Mouse (Mus musculus) cerebral cortex, adult 2 months (tissue): ENCODE data around the gene Ubb.

Source experiments
- WGBS: fragments of 180-500 bp; shearing (Covaris S2); methylation state at CpG from one replicate; pipeline ENCODE4 v1.1.7; 2018; 5-methylcytosine and 5-hydroxymethylcytosine counted together

Ubb gene

DNA sequence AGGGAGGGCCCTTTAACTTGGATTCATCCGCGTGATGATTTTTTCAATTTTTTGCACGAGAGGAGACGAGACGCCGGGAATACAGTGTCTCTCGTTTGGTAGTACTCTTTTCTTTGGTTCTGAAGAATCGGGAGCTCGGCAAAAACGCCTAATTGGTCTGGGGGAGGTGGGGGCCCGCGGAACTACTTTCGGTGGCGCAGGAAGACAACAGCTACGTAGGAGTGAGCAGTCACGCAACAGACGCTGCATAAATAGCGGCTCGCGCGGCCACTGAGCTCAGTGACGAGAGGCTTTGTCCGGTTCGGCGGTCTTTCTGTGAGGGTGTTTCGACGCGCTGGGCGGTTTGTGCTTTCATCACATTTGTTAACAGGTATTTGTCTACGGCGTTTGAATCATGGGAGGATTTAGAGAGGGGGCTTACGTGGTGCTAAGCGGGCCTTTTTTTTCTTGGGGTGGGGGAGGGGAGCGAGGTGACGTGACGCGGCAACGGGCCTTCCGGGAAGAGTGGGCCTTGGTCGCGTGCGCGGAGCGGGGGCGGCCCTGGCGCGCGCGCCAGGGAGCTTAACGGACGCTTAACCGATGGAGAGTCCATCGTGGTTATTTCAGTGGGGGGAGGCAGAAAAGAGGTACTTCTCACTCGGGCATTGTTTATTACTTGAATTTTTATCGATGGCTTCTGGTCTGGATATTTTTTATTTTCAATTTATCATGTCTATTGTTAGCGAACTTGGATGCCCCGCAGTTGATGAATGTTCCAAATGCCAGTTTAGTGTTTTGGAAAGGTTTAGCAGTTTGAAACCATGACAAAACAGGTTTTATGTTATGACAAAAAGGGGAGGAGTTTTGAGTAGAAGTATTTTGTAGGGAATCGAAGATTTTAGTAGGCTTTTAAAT, 502 bp downstream of the Ubb start:
- WGBS, result under 1% methylated on average over 57 of the region's 58 CpGs

DNA sequence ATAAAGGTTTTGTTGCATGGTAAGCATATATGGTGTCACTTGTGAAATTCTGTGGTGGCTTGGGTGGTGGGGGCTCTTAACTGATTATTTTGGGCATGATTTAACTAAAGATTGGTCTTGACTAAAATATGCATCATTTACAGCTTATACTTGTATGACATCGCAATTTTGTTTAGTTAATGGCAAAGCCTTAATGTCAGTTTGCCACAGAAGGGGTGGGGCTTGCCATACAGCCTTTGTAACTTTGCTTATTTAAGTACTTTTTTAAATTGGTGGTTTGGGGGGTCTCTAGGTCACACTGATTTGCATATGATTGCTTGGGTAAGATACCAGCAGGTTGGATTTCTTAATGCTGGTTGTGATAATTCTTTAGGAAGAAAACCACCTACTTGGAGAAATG, 2.2 kb downstream of the Ubb start:
- 6% methylated on average over 1 of the region's 1 CpGs for WGBS

DNA sequence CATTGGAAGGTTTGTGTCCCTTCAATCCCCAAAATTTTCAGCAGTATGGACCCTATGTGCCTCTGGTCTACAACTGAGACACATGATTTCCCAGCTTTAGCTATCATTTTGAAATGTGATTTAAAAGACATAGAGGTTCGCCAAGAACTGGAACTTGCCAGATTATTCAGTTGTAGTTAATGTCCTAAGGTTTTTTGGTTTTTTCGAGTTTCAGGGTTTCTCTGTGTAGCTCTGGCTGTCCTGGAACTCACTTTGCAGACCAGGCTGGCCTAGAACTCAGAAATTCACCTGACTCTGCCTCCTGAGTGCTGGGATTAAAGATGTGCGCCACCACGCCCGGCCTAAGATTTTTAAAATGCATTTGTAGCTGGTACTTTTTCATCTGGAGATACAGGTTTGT, 2.7 kb downstream of the Ubb start:
- 61% methylated on average over 5 of the region's 5 CpGs for WGBS

DNA sequence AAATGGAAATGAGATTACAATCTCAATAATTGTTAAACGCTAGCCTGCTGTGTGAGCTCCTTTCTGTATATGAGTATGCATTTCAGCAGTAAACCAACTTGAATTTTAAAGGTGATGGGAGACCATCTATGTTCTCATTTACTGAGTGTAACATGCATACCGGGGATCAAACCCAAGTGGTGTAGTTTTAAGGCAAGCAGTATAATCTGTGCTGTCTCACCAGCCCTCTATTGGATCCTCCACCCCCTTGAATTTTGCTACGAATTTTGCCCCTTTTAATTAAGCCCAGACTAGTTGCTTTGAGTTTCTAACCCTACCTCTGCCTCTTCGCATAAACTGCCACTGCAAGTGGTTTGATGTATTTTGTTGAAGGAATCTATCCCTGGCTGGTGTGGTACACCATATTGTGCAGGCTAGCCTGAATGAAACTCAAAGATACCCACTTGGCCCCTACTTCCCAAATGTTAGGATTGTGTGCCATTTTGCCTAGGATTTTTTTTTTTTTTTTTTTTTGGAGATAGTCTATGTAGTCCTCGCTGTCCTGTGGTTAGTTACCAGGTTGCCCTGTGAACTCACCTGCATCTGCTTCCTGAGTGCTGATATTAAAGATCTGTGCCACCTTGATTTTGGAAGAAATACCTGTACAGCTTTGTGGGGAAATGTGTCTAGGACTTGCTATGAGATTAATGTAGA, 3.3 kb downstream of the Ubb start:
- WGBS, result 54% methylated on average over 5 of the region's 5 CpGs

DNA sequence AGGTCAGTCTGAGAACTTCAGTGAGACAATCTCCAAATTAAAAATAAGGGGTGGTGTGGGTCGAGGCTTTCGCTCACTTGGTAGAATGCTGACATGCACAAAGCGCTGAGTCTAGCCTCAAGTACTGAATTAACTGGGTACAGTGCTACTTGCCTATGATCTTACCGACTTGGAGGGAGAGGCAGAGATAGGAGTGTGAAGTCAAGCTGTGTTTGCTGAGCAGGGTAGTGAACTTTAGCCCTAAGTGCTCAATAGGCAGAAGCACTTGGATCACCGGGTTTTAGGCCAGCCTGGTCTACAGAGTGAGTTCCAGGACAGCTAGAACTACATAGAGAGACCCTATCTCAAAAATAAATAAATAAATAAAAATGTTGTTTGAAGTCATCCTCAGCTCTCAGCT, 6.2 kb downstream of the Ubb start:
- 73% methylated on average over 5 of the region's 5 CpGs for WGBS

DNA sequence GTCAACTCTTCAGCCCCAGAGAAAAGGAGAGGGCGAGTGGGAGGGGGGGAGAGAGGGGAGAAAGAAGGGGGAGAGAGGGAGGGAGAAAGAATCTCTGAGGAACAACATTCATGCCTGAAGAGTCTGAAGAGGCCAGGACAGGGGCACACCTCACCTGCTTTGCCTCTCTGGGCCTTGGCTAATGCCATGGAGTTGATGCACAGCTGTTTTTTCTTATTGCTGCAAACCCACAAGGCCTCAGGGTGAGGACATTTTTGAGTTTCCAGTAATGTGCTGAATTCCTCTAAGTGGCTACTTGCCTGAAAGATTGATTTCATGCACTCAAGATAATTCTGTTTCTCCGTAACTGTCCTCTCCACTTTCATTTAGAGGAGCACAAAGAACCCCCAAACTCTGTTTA, 7.2 kb downstream of the Ubb start:
- WGBS, result 81% methylated on average over 2 of the region's 2 CpGs

DNA sequence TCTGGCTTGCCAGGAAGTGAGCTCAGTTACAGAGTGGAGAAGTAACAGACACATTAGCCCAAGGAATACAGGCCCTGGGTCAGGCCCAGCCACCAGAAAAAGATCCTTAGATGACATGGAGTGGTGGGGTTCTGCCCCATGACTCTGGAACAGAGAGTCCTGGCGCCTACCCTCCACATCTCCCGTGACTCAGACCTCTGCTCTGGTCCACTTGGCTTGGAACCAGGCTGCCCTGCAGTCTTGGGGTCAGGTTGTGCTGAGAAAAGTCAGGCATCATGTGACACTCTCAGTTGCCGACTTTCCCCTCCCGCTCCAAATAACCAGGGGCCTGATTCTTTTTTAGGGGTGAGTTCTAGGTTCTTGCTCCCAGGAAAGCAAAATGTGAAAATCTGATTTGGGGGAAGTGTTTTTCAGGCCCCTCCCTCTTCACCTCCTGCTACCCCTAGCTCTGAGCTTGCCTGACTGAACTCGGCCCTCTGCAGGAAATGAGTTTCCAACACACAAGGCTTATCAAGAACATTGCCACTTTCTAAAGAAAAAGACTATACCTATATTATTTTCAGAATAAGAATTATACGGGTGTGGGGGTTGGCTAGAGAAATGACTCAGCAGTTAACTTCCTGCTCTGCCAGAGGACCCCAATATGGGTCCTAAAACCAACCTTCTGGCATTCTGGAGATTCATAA, 8.1 kb downstream of the Ubb start:
- 59% methylated on average over 6 of the region's 6 CpGs for WGBS

DNA sequence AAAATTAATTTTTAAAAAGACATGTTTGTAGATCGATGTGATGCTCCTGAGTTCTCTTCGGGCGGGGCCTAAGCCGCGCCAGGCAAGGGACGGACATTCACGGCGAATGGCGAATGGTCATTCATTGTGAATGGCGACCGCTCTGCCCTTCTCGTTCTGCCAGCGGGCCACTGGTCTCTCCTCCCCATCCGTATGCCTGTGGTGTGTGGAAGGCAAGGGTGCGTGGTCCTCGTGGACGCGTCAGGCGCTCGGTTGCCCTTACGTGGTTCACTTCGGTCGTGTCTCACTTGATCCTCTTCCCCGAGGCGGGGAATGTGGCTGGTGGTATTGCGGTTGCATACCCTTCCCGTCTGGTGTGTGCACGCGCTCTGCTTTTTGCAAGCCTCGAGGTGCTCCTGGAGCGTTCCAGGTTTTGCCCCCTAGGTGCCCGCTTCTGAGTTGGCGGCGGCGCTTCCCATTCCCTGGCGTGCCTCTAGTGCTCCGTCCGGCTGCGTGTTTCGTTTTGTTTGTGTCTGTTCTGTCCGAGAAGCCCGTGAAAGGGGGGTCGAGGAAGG, 9.6 kb downstream of the Ubb start:
- WGBS, result 42% methylated on average over 43 of the region's 43 CpGs

DNA sequence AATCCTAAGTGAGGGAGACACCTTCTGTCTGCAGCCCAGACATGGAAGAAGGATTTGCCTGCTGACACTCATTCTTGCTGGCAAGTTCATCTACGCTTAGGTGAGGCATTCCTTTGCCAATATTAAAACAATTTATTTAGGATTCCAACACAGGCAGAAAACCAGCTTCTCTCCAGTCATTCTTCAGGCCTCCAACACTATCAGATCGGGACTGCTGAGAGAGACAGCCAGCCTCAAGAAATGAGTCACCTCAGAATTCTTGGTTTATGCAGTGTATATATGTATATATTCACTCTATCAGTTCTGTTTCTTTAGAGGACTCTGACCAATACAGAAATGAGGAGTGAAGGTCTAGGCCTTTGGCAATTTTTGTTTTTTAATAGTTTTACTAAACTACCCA, 12.6 kb downstream of the Ubb start:
- WGBS, result 84% methylated on average over 2 of the region's 2 CpGs

DNA sequence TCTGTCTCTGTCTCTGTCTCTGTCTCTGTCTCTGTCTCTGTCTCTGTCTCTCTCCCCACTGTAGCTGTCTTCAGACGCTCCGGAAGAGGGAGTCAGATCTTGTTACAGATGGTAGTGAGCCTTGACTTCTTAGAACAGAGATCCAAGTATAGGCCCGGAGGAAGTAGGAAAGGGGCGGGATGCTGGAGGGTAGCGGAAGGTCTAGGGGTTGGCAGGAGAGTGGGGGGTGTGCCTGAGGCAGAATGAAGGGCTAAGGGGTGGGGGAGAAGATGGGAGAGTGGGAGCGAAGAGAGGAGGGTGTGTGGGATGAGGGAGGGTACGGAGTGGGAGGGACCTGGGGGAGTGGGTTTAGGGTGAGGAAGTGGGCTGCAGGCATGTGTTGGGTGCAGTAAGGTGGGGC, 14.8 kb downstream of the Ubb start:
- WGBS, result 72% methylated on average over 7 of the region's 7 CpGs

DNA sequence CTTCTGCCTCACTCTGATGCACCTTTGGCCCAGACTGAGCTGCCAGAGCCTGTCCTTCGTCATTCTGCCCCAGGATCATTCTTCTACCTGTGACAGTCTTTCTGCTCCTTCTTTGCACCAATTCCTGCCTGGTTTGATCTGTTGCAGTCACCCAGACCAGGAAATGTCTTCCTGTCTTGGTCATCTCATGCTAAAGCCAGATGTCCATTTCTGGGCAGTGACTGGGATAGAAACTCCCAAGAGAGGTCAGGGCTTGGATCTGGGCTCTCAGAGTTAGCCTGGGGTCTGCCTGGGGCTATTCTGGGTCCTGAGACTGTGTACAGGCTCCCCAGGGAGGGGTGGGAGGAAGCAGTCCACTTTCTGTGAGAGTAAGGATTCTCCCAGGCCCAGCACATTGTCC, 15.2 kb downstream of the Ubb start:
- WGBS, result 71% methylated on average over 1 of the region's 1 CpGs

DNA sequence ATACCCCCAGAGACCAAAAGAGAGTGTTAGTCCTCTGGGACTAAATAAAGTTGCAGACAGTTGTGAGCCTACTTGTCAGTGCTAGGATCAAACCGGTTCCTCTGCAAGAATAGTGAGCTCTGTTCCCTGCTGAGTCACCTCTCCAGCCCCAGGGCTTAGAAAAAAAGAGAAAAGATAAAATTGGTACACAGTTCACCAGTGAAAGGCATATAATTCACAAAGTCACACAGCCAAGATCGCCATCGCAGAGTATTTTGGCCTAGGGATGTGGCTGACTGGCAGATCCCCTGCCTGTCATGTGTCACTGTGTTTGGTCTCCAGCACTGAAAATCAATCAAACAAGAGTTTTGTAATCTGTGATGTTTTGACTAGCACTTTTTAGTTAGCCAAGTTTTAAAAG, 17.3 kb downstream of the Ubb start:
- WGBS, result 68% methylated on average over 3 of the region's 3 CpGs

DNA sequence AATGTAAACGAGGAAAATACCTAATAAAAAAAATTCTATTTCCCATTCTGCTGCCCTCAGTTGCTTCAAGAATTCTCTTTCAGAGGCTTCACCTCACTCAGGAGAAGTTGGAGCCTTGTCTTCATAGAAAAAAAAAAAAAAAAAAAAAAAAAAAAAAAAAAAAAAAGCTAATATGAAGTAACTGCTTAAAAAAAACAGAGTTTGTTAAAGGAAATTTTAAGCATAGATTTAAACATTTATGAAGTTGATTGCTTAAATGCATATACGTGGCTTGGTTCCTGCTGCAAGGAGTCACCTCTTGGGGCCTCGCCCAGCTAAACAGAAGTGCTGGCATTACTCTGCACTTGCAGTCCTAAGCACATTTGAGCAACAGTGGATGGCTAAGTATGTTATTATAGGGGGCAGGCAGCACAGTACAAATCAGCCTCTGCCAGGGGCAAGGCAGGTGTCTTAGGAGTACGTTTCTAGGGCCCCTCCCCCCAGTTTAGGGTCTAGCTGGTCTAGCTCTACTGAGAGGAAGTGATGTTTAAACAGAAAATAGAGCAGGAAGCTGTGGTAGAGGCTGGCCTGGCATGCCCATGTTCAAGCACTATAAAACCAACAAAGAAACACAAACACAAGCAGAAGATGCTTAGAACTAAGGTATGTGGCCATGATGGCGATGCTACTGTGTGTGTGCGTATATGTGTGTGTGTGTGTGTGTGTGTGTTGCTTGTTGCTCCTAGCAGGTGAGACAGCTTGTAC, 23.2 kb downstream of the Ubb start, which contains the start of gene Trpv2:
Trpv2 (plus strand) TSS at position 528 of the 744 bp plus-strand sequence.
- 74% methylated on average over 6 of the region's 6 CpGs for WGBS

DNA sequence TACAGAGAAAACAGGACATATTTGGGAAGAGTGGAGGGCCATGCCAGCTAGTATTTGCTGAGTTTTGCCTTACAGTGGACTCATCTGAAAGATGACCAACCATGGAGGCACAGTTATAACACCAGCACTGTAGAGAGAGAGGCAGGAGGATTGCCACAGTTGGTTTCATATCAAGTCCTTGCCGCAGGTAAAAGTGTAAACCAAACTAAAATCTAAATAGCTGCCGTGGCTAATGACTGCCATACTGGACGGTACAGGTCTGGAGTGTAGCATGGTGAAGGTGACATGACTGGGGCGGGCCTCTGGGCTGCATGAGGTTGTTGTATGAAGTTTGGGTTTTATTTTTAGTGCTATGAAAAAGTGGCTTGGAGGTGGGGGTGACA, 23.7 kb downstream of the Ubb start:
- 78% methylated on average over 4 of the region's 4 CpGs for WGBS

DNA sequence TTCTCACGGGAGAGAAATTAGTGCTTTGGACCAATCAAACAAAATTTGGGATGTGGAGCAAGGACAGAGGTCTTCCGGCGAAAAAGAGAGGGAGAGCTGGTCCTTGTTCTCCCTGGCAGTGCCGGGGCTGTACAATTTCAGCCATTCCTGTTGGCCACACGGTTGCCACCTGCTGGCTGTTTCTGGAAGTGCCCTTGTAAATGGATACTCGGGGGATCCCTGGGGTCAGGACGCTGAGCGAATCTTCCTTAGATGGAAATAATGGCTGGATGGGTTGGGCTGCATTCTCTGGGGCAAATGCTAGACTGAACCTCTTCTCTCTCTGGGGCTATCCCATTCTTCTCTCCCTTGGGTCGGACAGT, 24.3 kb downstream of the Ubb start:
- under 1% methylated on average over 9 of the region's 9 CpGs for WGBS

DNA sequence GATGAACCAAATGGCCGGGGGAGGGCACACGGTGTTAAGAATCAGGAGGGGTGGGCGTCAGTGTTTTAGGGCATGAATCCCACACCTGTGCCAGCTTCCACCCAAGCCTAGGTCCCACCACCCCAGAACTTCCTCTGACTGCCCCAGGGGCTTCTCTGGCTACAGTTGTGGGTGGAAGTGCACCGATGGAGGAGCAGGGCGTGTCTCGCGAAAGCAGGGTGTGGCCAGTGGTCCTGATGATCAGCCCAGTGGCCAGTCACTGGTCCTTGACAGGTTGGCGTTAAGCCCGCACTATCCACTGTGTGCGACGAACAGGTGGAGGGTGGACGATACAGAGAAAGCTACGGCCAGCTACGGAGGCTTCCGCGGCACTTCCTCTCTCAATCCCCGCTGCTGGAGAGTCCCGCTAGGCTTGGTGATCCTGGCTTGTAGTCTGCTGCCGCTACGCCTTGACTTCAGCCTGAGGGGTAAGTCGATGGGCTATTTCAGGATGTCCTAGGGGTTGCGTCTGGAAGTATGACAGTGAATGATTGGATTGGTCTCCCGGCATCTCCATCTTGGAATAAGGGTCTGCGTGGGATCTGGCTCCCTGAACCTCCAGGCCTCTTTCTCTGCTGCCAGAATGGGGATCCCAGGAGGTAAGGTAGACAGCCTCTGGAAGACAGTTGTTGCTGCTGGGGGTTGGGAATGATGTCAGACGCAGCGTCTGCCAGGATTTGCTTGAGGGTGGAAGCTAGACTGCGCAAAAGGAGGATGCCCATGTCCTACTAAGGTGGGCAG, 24.9 kb downstream of the Ubb start:
- whole genome bisulfite sequencing, result 3% methylated on average over 27 of the region's 27 CpGs

DNA sequence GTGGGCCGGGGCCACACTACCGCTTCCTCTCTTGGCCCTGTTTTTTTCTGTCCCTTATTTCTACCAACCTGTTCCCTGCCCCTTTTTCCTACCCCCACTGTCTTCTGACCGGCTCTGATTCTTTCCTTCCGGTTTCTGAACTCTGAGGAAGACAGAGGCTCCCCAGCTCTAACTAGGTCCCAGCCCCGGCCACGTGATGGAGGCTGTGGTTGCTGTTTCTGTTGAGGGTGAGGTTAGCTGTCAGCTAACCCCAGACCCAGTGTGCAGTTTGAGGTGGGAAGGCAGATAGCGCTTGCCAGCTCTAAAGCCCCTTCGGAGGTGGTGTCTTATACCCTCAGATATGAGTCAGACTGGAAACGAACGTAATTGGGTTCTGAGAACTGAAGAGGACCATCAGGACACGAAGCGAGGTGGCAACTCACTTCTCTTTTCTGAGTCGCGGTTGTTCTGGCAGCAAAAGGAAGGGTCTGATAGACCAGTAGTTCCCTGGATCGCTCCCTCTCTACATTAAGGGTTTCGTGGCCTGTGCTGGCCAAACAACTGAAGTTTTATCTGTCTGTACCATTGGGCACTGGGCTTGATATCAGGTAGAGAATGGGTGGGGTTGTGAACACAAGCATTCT, 25.7 kb downstream of the Ubb start:
- WGBS, result 36% methylated on average over 16 of the region's 16 CpGs

DNA sequence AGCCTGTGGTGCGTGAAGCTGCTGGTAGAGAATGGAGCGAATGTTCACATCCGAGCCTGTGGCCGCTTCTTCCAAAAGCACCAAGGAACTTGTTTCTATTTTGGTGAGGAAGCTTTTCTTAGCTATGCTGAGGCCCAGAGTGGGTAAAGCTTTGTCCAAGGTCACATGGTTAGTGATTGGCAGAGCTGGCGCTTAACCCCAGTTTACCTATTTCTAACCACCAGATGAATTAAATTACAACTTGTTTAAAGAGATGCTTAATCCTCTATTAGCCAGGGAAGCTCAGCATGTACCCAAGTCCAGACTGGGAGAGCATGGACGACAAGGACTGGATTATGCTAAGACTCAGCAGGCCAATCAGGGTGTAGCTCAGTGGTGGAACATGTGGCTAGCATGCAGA, 32.1 kb downstream of the Ubb start:
- WGBS, result 63% methylated on average over 6 of the region's 6 CpGs

DNA sequence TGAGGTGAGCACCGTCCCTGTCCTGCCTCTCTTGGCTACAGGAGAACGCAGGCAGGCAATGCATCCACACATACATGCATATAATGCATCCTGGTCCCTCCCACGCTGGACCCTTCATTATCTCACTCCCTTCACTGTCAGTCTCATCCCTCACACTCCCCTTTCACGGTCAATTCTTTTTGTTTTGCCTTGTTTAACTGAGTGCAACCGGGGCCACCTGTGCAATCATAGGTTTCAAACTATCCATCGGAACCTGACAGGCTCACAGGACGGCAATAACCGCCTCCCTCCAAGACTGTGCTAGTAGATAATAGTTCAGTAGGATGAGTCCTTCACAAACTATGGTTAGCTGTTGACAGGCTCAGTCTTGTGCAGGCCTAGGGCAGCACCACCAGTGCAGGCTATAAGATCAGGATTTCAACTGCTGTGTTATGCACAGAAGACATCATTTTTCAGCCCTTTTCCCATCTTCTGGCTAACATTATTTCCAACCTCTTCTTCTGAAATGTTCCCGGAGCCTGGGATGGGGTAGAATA, 33.8 kb downstream of the Ubb start:
- 85% methylated on average over 9 of the region's 9 CpGs for WGBS

DNA sequence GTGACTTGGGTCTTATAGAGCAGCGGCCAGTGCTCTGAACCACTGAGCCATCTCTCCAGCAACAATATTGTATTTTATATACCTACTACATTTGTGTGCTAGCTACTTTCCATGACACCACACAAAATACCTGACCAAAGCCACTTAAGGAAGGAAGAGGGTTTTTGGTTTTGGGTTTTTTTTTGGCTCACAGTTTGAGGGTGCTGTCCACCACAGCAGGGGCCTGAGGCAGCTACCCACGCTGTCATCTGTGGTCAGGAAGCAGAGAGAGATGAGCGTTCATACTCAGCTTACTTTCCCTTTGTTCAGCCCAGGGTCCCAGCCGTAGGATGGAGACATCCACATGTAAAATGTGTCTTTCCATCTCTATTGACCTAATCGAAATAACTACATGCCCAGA, 36.1 kb downstream of the Ubb start:
- WGBS, result 90% methylated on average over 5 of the region's 5 CpGs
